Mouse (Mus musculus): ENCODE measurements at regions not wholly inside any gene's neighbourhood (a gene's known extent, or its start where the extent isn't known, plus 50 kb on each side); places are given as distances from the start of the nearest gene placed in this dataset.

DNA sequence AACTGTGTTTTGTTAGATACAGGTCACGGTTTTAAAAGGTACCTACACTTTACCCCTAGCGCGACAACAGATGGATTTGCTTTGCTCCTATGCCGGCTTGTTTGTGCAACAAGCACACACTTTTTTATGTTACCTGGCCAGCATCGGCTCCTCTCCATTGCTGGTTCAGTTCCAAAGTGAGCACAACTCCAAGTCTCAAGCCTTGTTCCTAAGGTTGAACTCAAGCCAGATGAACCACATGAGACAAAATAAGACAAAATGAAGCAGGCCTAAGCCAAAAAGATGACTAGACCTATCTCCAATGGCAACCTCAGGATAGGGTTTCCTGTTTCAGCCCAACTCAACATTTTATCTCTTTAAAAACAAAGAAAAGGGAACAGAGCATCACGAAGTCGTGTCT lies 108.5 kb upstream of the N6amt1 start:
- Histone ChIP-seq H3K4me3 (ENCODE audit: low read depth, low read length) (no peak overlapping the region), H3K27ac (ENCODE audit: low read depth, low read length) (no peak overlapping the region), H3K27me3 (ENCODE audit: control insufficient read depth, insufficient read depth, low read length) (no peaks in the 10 kb centered on the region), H3K9ac (ENCODE audit: low read length) (no peak overlapping the region), H3K9me3 (ENCODE audit: control insufficient read depth, low read length) (no peaks in the 10 kb centered on the region), H3K36me3 (ENCODE audit: control insufficient read depth, insufficient read depth, low read length) (no peaks in the 10 kb centered on the region), H3K4me1 (ENCODE audit: control insufficient read depth, insufficient read depth, low read length) (no peaks in the 10 kb centered on the region), H3K4me2 (no peak overlapping the region)
- DNase-seq (ENCODE audit: low spot score, missing footprints) (no peak), ATAC-seq (ENCODE audit: low FRiP score) (no peak)
- 96% methylated on average over 7 of the region's 7 CpGs for WGBS

- Histone ChIP-seq H3K4me3 (ENCODE audit: low read depth, low read length) (no peak overlapping the region), H3K9me3 (ENCODE audit: control insufficient read depth, low read length) (no peaks in the 10 kb centered on the region), H3K27me3 (ENCODE audit: control insufficient read depth, insufficient read depth, low read length) (no peaks in the 10 kb centered on the region), H3K4me1 (ENCODE audit: control insufficient read depth, insufficient read depth, low read length) (no peaks in the 10 kb centered on the region), H3K9ac (ENCODE audit: low read length) (no peak overlapping the region), H3K27ac (ENCODE audit: low read depth, low read length) (no peak overlapping the region), H3K36me3 (ENCODE audit: control insufficient read depth, insufficient read depth, low read length) (no peaks in the 10 kb centered on the region), H3K4me2 (no peak overlapping the region)
- 91% methylated on average over 7 of the region's 7 CpGs for WGBS
- ATAC-seq (ENCODE audit: low FRiP score): no peak
- DNase-seq (ENCODE audit: low spot score, missing footprints): no peak
Measured at GRCm38 (mm10) chr16:87242027-87242426, 112.0 kb upstream of the N6amt1 start.

GRCm38 (mm10) chr16:87239105-87239504 lies 114.9 kb upstream of the N6amt1 start:
- ATAC-seq (ENCODE audit: low FRiP score) (no peak), DNase-seq (ENCODE audit: low spot score, missing footprints) (no peak)
- Histone ChIP-seq H3K4me1 (ENCODE audit: control insufficient read depth, insufficient read depth, low read length) (no peaks in the 10 kb centered on the region), H3K36me3 (ENCODE audit: control insufficient read depth, insufficient read depth, low read length) (no peaks in the 10 kb centered on the region), H3K9ac (ENCODE audit: low read length) (no peak overlapping the region), H3K4me2 (no peak overlapping the region), H3K9me3 (ENCODE audit: control insufficient read depth, low read length) (no peaks in the 10 kb centered on the region), H3K4me3 (ENCODE audit: low read depth, low read length) (no peak overlapping the region), H3K27me3 (ENCODE audit: control insufficient read depth, insufficient read depth, low read length) (no peaks in the 10 kb centered on the region), H3K27ac (ENCODE audit: low read depth, low read length) (no peak overlapping the region)
- 88% methylated on average over 7 of the region's 7 CpGs for WGBS

DNA sequence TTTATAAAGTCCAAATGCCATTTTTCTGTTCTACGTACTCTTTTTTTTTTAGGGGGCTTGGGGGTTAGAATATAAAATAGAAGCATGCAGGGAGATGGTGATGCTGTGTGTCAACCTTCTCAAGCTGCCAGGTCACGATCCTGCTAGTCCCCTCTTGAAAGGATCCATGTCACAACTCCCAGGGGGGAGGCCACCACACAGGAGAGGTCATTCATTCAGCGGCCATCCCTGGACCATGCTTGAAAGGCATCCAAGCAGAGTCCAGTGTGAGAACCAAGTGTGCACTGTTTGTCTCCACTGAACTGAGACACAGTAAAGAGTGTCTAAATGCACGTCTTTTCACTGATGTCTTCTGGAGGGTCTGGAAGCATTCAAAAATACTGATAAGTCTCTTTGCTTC lies 119.8 kb upstream of the N6amt1 start:
- no peak overlapping the region for H3K9ac ChIP-seq (ENCODE audit: low read length)
- H3K9me3 ChIP-seq (ENCODE audit: control insufficient read depth, low read length): no peaks in the 10 kb centered on the region
- no peaks in the 10 kb centered on the region for H3K27me3 ChIP-seq (ENCODE audit: control insufficient read depth, insufficient read depth, low read length)
- no peak overlapping the region for H3K27ac ChIP-seq (ENCODE audit: low read depth, low read length)
- no peak for DNase-seq (ENCODE audit: low spot score, missing footprints)
- no peaks in the 10 kb centered on the region; the same call in 1 of the 2 replicates for H3K4me1 ChIP-seq (ENCODE audit: control insufficient read depth, insufficient read depth, low read length)
- H3K4me2 ChIP-seq: no peak overlapping the region
- WGBS: 43% methylated on average over 4 of the region's 4 CpGs
- no peak for ATAC-seq (ENCODE audit: low FRiP score)
- H3K4me3 ChIP-seq (ENCODE audit: low read depth, low read length): no peak overlapping the region
- no peaks in the 10 kb centered on the region for H3K36me3 ChIP-seq (ENCODE audit: control insufficient read depth, insufficient read depth, low read length)

DNA sequence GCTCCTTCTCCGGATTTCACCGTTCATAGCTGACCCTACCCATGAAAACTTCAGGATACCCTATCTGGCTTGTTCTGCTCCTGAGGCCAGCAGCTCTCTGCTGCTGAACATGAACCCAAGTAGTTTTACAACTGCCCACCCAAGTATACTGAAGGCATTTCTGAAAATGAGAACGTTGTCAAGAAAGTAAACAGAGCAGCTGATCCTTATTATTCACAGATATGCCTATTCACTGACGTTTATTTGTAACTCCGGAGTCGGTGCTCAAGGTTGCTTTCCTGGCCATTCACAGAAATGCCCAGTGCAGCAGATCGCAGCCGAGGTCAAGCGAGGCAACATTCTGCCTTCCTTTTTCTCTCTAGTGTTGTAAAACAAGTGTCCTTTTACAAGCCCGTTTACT lies 128.4 kb upstream of the N6amt1 start:
- H3K9me3 ChIP-seq (ENCODE audit: control insufficient read depth, low read length): no peaks in the 10 kb centered on the region
- no peaks in the 10 kb centered on the region for H3K36me3 ChIP-seq (ENCODE audit: control insufficient read depth, insufficient read depth, low read length)
- no peak overlapping the region for H3K4me2 ChIP-seq
- no peak overlapping the region for H3K9ac ChIP-seq (ENCODE audit: low read length)
- DNase-seq (ENCODE audit: low spot score, missing footprints) (no peak), ATAC-seq (ENCODE audit: low FRiP score) (no peak)
- WGBS: 85% methylated on average over 10 of the region's 10 CpGs
- H3K27me3 ChIP-seq (ENCODE audit: control insufficient read depth, insufficient read depth, low read length): no peaks in the 10 kb centered on the region
- no peaks in the 10 kb centered on the region for H3K4me1 ChIP-seq (ENCODE audit: control insufficient read depth, insufficient read depth, low read length)
- no peak overlapping the region for H3K4me3 ChIP-seq (ENCODE audit: low read depth, low read length)
- no peak overlapping the region for H3K27ac ChIP-seq (ENCODE audit: low read depth, low read length)

DNA sequence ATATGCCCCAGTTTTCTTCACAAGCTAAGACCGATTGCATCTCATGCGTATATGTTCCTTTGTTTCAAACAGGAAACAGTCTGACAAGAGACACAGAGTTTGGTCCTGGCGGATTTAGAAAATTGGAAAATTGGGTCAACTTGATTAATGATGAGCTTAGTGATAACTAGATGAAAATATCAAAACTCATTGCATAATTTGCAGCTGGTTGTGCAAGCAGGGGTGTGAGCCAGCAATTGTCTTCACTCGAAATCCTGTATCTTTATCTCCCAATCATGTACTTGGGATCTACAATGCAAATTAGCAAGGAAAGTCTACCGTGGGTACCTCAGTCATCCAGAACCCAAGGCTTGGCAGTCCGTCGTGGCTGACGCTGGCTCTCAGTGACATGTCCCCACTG lies 128.9 kb upstream of the N6amt1 start:
- no peaks in the 10 kb centered on the region for H3K36me3 ChIP-seq (ENCODE audit: control insufficient read depth, insufficient read depth, low read length)
- WGBS: 86% methylated on average over 8 of the region's 8 CpGs
- no peak overlapping the region for H3K4me2 ChIP-seq
- H3K9me3 ChIP-seq (ENCODE audit: control insufficient read depth, low read length): no peaks in the 10 kb centered on the region
- no peaks in the 10 kb centered on the region for H3K4me1 ChIP-seq (ENCODE audit: control insufficient read depth, insufficient read depth, low read length)
- no peak for ATAC-seq (ENCODE audit: low FRiP score)
- no peak overlapping the region for H3K4me3 ChIP-seq (ENCODE audit: low read depth, low read length)
- no peak for DNase-seq (ENCODE audit: low spot score, missing footprints)
- no peak overlapping the region for H3K27ac ChIP-seq (ENCODE audit: low read depth, low read length)
- no peaks in the 10 kb centered on the region for H3K27me3 ChIP-seq (ENCODE audit: control insufficient read depth, insufficient read depth, low read length)
- no peak overlapping the region for H3K9ac ChIP-seq (ENCODE audit: low read length)

DNA sequence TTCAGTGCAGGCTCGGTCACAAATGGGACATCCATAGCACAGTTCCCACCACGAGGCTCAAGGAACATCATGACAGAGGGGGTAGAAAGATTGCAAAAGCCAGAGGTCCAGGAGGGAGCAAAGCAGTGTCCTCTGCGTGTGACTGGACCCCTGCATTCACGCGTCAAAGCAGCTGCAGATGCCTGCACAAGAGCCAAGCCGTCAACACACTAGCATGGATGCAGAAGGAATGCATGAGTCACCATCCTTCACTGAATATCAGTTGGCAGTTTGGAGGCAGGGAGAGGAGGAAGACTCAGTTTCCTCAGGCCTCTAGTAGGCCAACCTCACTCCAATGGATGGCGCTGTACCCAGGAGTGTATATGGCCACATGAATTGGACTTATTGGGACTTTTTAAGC lies 130.0 kb upstream of the N6amt1 start:
- H3K9me3 ChIP-seq (ENCODE audit: control insufficient read depth, low read length): no peaks in the 10 kb centered on the region
- no peak overlapping the region for H3K27ac ChIP-seq (ENCODE audit: low read depth, low read length)
- H3K9ac ChIP-seq (ENCODE audit: low read length): no peak overlapping the region
- WGBS: 90% methylated on average over 7 of the region's 7 CpGs
- no peaks in the 10 kb centered on the region for H3K27me3 ChIP-seq (ENCODE audit: control insufficient read depth, insufficient read depth, low read length)
- DNase-seq (ENCODE audit: low spot score, missing footprints) (no peak), ATAC-seq (ENCODE audit: low FRiP score) (no peak)
- H3K4me1 ChIP-seq (ENCODE audit: control insufficient read depth, insufficient read depth, low read length): no peaks in the 10 kb centered on the region
- no peaks in the 10 kb centered on the region for H3K36me3 ChIP-seq (ENCODE audit: control insufficient read depth, insufficient read depth, low read length)
- no peak overlapping the region for H3K4me2 ChIP-seq
- no peak overlapping the region for H3K4me3 ChIP-seq (ENCODE audit: low read depth, low read length)

- no peak for ATAC-seq (ENCODE audit: low FRiP score)
- Histone ChIP-seq H3K36me3 (ENCODE audit: control insufficient read depth, insufficient read depth, low read length) (no peaks in the 10 kb centered on the region), H3K27ac (ENCODE audit: low read depth, low read length) (no peak overlapping the region), H3K4me1 (ENCODE audit: control insufficient read depth, insufficient read depth, low read length) (no peaks in the 10 kb centered on the region), H3K4me3 (ENCODE audit: low read depth, low read length) (no peak overlapping the region), H3K9ac (ENCODE audit: low read length) (no peak overlapping the region), H3K27me3 (ENCODE audit: control insufficient read depth, insufficient read depth, low read length) (no peaks in the 10 kb centered on the region), H3K9me3 (ENCODE audit: control insufficient read depth, low read length) (no peaks in the 10 kb centered on the region), H3K4me2 (no peak overlapping the region)
- no peak for DNase-seq (ENCODE audit: low spot score, missing footprints)
- WGBS: 93% methylated on average over 5 of the region's 5 CpGs
Measured at GRCm38 (mm10) chr16:87220611-87221010, 133.4 kb upstream of the N6amt1 start.

- no peak for ATAC-seq (ENCODE audit: low FRiP score)
- DNase-seq (ENCODE audit: low spot score, missing footprints): no peak
- 76% methylated on average over 4 of the region's 4 CpGs for WGBS
- H3K4me2 ChIP-seq: no peak overlapping the region
- no peaks in the 10 kb centered on the region for H3K36me3 ChIP-seq (ENCODE audit: control insufficient read depth, insufficient read depth, low read length)
- no peaks in the 10 kb centered on the region for H3K27me3 ChIP-seq (ENCODE audit: control insufficient read depth, insufficient read depth, low read length)
- no peak overlapping the region for H3K4me3 ChIP-seq (ENCODE audit: low read depth, low read length)
- H3K4me1 ChIP-seq (ENCODE audit: control insufficient read depth, insufficient read depth, low read length): no peaks in the 10 kb centered on the region
- no peak overlapping the region for H3K27ac ChIP-seq (ENCODE audit: low read depth, low read length)
- no peak overlapping the region for H3K9ac ChIP-seq (ENCODE audit: low read length)
- H3K9me3 ChIP-seq (ENCODE audit: control insufficient read depth, low read length): no peaks in the 10 kb centered on the region
Measured at GRCm38 (mm10) chr16:87220201-87220600, 133.8 kb upstream of the N6amt1 start.

- no peak overlapping the region for H3K27ac ChIP-seq (ENCODE audit: low read depth, low read length)
- H3K9ac ChIP-seq (ENCODE audit: low read length): no peak overlapping the region
- 29% methylated on average over 1 of the region's 1 CpGs for WGBS
- no peak for DNase-seq (ENCODE audit: low spot score, missing footprints)
- no peaks in the 10 kb centered on the region for H3K36me3 ChIP-seq (ENCODE audit: control insufficient read depth, insufficient read depth, low read length)
- no peak overlapping the region for H3K4me2 ChIP-seq
- ATAC-seq (ENCODE audit: low FRiP score): no peak
- no peaks in the 10 kb centered on the region for H3K9me3 ChIP-seq (ENCODE audit: control insufficient read depth, low read length)
- H3K27me3 ChIP-seq (ENCODE audit: control insufficient read depth, insufficient read depth, low read length): no peaks in the 10 kb centered on the region
- no peak overlapping the region for H3K4me3 ChIP-seq (ENCODE audit: low read depth, low read length)
- H3K4me1 ChIP-seq (ENCODE audit: control insufficient read depth, insufficient read depth, low read length): no peaks in the 10 kb centered on the region
Measured at GRCm38 (mm10) chr16:87207875-87208274, 146.1 kb upstream of the N6amt1 start.

Measured in midbrain, embryonic 11.5 days (tissue).